Mouse (Mus musculus) forebrain, embryonic 12.5 days (tissue): ENCODE measurements around the gene Tnfsf14. TPM values are rescaled to one million over a fixed set of nuclear protein-coding genes. Genes with fewer than 3 reads are reported as not detected.

Experiments used
- ATAC-seq: fragments of 200-750 bp; cut with Nextera tagmentation; 2 replicates; pipeline ENCODE4 v1.8.0; 2017; ENCODE audit warnings: moderate TSS enrichment; ENCODE audit not compliant: low FRiP score
- H3K27ac ChIP-seq: fragments of 300-500 bp; sonication (generic); 2 replicates; pipeline ENCODE4 v1.5.1; 2016; ENCODE audit warnings: mild to moderate bottlenecking
- H3K27me3 ChIP-seq: fragments of 300-500 bp; sonication (generic); 2 replicates; pipeline ENCODE4 v1.6.1; 2016; ENCODE audit warnings: mild to moderate bottlenecking
- H3K36me3 ChIP-seq: fragments of 300-500 bp; sonication (generic); replicated peaks from 2 replicates; pipeline ENCODE4 v1.6.1; 2016; ENCODE audit warnings: mild to moderate bottlenecking
- H3K4me1 ChIP-seq: fragments of 300-500 bp; sonication (generic); 2 replicates; pipeline ENCODE4 v1.6.1; 2016
- H3K4me2 ChIP-seq: fragments of 300-500 bp; sonication (generic); 2 replicates; pipeline ENCODE4 v1.6.1; 2016; ENCODE audit warnings: mild to moderate bottlenecking, moderate library complexity
- H3K4me3 ChIP-seq: fragments of 300-500 bp; sonication (generic); replicated peaks from 2 replicates; pipeline ENCODE4 v1.5.1; 2016; ENCODE audit warnings: mild to moderate bottlenecking
- H3K9ac ChIP-seq: fragments of 300-500 bp; sonication (generic); 2 replicates; pipeline ENCODE4 v1.6.1; 2016; ENCODE audit warnings: mild to moderate bottlenecking
- H3K9me3 ChIP-seq: fragments of 300-500 bp; sonication (generic); 2 replicates; pipeline ENCODE4 v1.6.1; 2016
- WGBS: fragments of 180-500 bp; shearing (Covaris S2); methylation state at CpG from one replicate; pipeline ENCODE4 v1.1.7; 2016; 5-methylcytosine and 5-hydroxymethylcytosine counted together
- polyA plus RNA-seq: library from polyadenylated mRNA; unstranded; fragments of >200 nt; fragmentation: Nextera tagmentation; extraction: Ambion mirVana; gene quantifications from 2 replicates; pipeline ENCODE4 v1.2.1, GENCODE M21; 2016

The Tnfsf14 gene
- polyA plus RNA-seq, result 0.13 TPM in 1 of 2 replicates, not detected in the other

DNA sequence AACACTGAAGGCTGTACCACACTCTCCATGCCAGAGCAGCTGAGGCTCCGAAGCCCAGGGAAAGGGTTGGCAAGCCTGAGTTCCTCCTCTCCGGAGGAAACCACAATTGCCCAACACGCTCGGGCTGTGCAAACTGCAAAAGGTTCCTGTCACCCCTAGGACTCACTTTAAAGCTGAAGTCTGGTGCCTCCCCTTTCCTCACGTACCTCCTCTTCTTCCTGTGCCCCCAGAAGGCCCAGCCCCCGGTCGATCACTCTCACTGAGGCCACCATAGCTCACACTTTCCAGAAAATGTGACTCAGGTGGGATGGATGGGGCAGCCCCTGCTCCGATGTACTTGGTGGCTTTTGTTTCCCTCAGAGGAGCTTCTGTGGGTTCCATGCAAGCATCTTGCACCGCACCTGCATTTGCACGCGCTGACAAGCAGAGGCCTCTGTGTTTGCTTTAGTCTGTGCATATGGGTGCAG is at the start of gene Tnfsf14:
Gene Tnfsf14 (minus strand): TSS at position 137 of the 467 bp plus-strand sequence.
- 83% methylated on average over 11 of the region's 11 CpGs for WGBS
- no peak for ATAC-seq
- Histone ChIP-seq H3K9ac (no peak within 1 kb of the TSS), H3K4me3 (no peak within 1 kb of the TSS), H3K27ac (no peak within 1 kb of the TSS), H3K4me1 (no peaks in the 10 kb centered on the region), H3K4me2 (no peak within 1 kb of the TSS), H3K9me3 (no peaks in the 10 kb centered on the region), H3K36me3 (no peaks in the 10 kb centered on the region), H3K27me3 (no peaks in the 10 kb centered on the region)

- 94% methylated on average over 9 of the region's 9 CpGs for WGBS
- no peak overlapping the region for H3K9ac ChIP-seq
- no peak overlapping the region for H3K27ac ChIP-seq
- H3K4me1 ChIP-seq, result no peaks in the 10 kb centered on the region
- no peaks in the 10 kb centered on the region; the same call in 1 of the 2 replicates for H3K27me3 ChIP-seq
- no peak overlapping the region for H3K4me2 ChIP-seq
- peaks cover 42% of the 10 kb centered on the region for H3K36me3 ChIP-seq
- H3K9me3 ChIP-seq, result no peaks in the 10 kb centered on the region
- H3K4me3 ChIP-seq, result no peak overlapping the region
- no peak for ATAC-seq
Observed at GRCm38 (mm10) chr17:57237181-57237580, 43.2 kb upstream of the Tnfsf14 start.

DNA sequence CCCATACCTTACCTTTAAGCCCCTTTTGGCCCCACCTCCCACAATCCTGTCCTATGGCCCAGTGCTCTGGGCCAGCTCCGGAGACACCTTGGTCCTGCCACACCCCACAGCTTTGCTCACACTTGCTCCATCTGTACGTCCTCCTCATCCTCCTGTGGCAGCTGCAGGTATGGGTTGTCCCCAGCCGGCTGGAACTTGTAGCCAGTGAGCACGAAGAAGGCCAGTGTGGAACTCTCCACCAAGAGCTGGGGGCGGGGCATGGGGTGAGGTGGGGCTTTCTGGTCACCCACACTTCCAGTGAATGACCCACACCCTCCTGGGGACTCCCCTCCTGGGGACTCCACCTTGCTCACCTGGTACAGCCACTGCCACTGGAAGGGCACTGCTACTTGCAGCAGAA is 41.8 kb upstream of the Tnfsf14 start:
- no peak for ATAC-seq
- 86% methylated on average over 5 of the region's 5 CpGs for WGBS

GRCm38 (mm10) chr17:57234254-57234928 is 40.4 kb upstream of the Tnfsf14 start:
- Histone ChIP-seq H3K4me2 (no peak overlapping the region), H3K9ac (no peak overlapping the region)

More for the DNA sequence above, 41.8 kb upstream of the Tnfsf14 start:
- no peak overlapping the region for H3K9ac ChIP-seq
- no peaks in the 10 kb centered on the region for H3K4me1 ChIP-seq
- no peaks in the 10 kb centered on the region; the same call in 1 of the 2 replicates for H3K27me3 ChIP-seq
- no peaks in the 10 kb centered on the region for H3K9me3 ChIP-seq
- H3K27ac ChIP-seq, result no peak overlapping the region
- no peak overlapping the region for H3K4me3 ChIP-seq
- no peak overlapping the region for H3K4me2 ChIP-seq
- peaks cover 34% of the 10 kb centered on the region for H3K36me3 ChIP-seq

DNA sequence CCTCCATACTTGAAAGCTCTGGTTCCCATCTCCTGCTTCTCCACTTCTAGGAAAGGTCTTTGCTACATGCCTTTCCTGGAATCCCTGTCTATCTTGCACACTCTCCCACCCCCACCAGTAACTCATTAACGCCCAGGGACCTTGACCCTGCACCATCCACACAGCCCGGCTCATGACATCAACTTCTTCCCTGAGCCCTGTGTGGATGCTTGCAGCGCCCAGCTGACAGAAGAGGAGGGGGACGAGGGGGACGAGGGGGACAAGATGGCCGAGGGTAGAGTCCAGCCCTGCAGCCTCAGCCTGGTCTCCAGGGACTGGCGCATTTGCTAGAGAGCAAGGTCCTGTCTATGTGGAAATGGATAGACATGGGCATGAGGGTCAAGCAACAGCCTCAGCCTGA is 39.1 kb upstream of the Tnfsf14 start:
- Histone ChIP-seq H3K4me1 (no peaks in the 10 kb centered on the region), H3K27ac (no peak overlapping the region), H3K9ac (no peak overlapping the region), H3K9me3 (no peaks in the 10 kb centered on the region), H3K4me2 (no peak overlapping the region), H3K36me3 (peaks cover 34% of the 10 kb centered on the region), H3K4me3 (no peak overlapping the region), H3K27me3 (no peaks in the 10 kb centered on the region; the same call in 1 of the 2 replicates)
- WGBS, result 56% methylated on average over 6 of the region's 7 CpGs
- ATAC-seq, result no peak

More at GRCm38 (mm10) chr17:57234254-57234928, 40.4 kb upstream of the Tnfsf14 start:
- no peak overlapping the region for H3K4me3 ChIP-seq
- H3K27ac ChIP-seq, result no peak overlapping the region
- no peaks in the 10 kb centered on the region; the same call in 1 of the 2 replicates for H3K27me3 ChIP-seq
- H3K9me3 ChIP-seq, result no peaks in the 10 kb centered on the region
- H3K4me1 ChIP-seq, result no peaks in the 10 kb centered on the region
- ATAC-seq, result no peak
- H3K36me3 ChIP-seq, result peaks cover 34% of the 10 kb centered on the region
- WGBS, result 83% methylated on average over 12 of the region's 12 CpGs

DNA sequence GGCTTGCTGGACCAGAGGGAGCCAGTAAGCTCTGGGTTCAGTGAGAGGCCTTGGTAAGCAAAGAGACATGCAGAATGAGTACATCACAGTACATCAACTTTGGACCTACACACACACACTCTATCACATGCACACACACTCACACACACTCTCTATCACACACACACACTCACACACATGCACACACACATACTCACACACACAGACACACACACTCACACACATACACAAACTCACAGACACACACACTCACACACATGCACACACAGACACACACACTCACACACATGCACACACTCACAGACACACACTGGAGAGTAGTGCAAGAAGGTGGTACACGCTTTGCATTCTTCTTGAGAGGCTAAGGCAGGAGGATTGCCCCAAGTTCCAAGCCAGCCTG is 38.2 kb upstream of the Tnfsf14 start:
- no peak overlapping the region for H3K4me3 ChIP-seq
- H3K36me3 ChIP-seq, result peaks cover 26% of the 10 kb centered on the region
- no peaks in the 10 kb centered on the region for H3K4me1 ChIP-seq
- no peaks in the 10 kb centered on the region; the same call in 1 of the 2 replicates for H3K27me3 ChIP-seq
- WGBS, result 86% methylated on average over 1 of the region's 1 CpGs
- H3K4me2 ChIP-seq, result no peak overlapping the region
- no peak overlapping the region for H3K27ac ChIP-seq
- no peak for ATAC-seq
- H3K9ac ChIP-seq, result no peak overlapping the region
- no peaks in the 10 kb centered on the region for H3K9me3 ChIP-seq

DNA sequence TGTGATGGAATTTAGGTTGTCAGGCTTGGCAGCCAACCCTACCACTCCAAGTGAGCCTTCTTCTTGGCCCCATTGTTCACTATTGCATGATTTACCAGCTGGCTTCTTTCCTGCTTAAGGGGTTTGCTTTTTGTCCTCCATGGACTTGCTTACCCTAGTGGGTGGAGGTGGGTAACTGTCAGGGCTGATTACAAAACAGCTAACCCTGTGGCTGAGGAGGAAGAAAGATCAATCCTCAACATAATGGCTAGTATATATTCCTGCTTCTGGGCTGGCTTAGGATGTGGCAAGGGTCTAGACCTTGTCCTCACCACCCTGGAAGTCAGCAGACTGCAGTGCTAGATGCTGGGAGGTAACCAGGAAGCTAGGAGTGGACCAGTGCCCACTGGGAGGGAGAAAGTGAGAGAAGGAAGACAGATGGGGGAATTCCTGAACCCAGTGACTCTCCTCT is 37.4 kb upstream of the Tnfsf14 start:
- no peak for ATAC-seq
- H3K4me2 ChIP-seq, result no peak overlapping the region
- no peaks in the 10 kb centered on the region for H3K9me3 ChIP-seq
- no peak overlapping the region for H3K4me3 ChIP-seq
- H3K9ac ChIP-seq, result no peak overlapping the region
- H3K36me3 ChIP-seq, result peaks cover 19% of the 10 kb centered on the region
- H3K27ac ChIP-seq, result no peak overlapping the region
- no peaks in the 10 kb centered on the region for H3K4me1 ChIP-seq
- no peaks in the 10 kb centered on the region; the same call in 1 of the 2 replicates for H3K27me3 ChIP-seq

DNA sequence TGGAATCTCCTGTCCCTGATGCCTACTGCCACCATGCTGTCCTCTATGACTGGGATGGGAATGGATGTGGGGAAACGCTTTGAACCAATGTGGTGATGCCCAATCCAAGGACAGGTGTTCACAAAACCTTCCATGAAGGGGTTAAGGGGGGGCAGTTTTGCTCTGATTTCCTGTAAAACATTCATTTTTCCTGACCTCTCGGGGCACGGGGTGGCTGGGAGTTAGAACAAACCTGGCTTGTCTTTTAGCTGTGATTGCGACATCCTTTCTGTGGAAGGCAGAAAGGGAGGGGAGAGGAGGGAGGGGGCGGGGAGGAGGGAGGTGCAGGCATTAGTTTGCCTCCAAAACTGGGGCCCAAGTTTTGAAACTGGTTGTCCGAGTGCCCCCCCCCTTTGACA is 36.8 kb upstream of the Tnfsf14 start:
- H3K27me3 ChIP-seq, result no peaks in the 10 kb centered on the region; the same call in 1 of the 2 replicates
- H3K4me1 ChIP-seq, result no peaks in the 10 kb centered on the region
- H3K9me3 ChIP-seq, result no peaks in the 10 kb centered on the region
- H3K4me2 ChIP-seq, result no peak overlapping the region
- H3K27ac ChIP-seq, result no peak overlapping the region
- no peak for ATAC-seq
- no peak overlapping the region for H3K4me3 ChIP-seq
- 75% methylated on average over 6 of the region's 6 CpGs for WGBS
- no peak overlapping the region for H3K9ac ChIP-seq
- peaks cover 12% of the 10 kb centered on the region for H3K36me3 ChIP-seq

DNA sequence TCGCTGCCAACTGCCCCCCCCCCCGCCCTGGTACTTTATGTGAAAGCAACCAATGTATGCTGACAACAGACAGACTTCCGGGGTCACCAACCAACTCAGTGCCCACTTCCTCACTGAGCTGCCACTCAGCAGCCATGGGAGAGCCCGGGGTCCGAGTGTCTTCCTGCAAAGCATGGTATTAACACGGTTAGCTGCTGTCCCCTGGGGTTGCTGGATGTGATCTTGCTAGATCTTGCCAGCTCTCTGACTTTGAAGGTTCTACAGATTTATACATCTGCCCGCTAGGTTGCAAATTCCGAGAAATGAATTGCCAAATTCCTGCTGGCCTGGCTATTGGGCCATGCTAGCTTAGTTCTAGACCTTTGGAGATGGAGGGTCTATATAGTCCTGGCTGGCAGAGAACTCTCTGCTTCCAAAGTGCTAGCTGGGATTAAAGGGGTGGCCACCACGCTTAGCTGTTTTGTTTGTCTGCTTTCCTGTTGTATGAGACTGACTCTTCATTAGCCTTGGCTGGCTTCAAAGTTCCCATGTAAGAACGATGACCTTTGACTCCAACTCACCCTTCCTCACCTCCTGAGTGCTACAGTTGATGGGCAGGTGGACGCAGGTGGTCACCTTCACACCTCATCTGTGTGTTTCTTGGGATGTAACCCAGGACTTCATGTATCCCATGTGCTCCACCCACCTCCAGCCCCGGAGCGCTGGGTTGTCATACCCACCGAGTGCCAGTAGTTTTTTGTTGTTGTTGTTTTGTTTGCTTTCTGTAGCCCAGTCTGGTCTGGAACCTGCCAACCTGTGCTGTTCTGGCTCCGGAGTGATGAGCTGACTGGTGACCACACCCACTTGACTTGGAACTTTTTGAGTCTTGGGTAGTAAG is 36.1 kb upstream of the Tnfsf14 start:
- H3K36me3 ChIP-seq, result peaks cover 9% of the 10 kb centered on the region; the same call in 1 of the 2 replicates
- H3K9me3 ChIP-seq, result no peaks in the 10 kb centered on the region
- H3K27me3 ChIP-seq, result no peaks in the 10 kb centered on the region; the same call in 1 of the 2 replicates
- H3K4me3 ChIP-seq, result no peak overlapping the region
- no peak for ATAC-seq
- no peak overlapping the region for H3K9ac ChIP-seq
- 82% methylated on average over 15 of the region's 15 CpGs for WGBS
- no peak overlapping the region for H3K27ac ChIP-seq
- no peaks in the 10 kb centered on the region for H3K4me1 ChIP-seq
- no peak overlapping the region for H3K4me2 ChIP-seq

- no peak overlapping the region for H3K4me3 ChIP-seq
- H3K4me2 ChIP-seq, result no peak overlapping the region
- no peaks in the 10 kb centered on the region for H3K4me1 ChIP-seq
- H3K27ac ChIP-seq, result no peak overlapping the region
- H3K36me3 ChIP-seq, result no peaks in the 10 kb centered on the region
- no peak overlapping the region for H3K9ac ChIP-seq
- no peaks in the 10 kb centered on the region for H3K9me3 ChIP-seq
- H3K27me3 ChIP-seq, result peaks cover 6% of the 10 kb centered on the region; the same call in 1 of the 2 replicates
- ATAC-seq, result no peak
- WGBS, result 93% methylated on average over 3 of the region's 3 CpGs
Observed at GRCm38 (mm10) chr17:57228873-57229272, 34.9 kb upstream of the Tnfsf14 start.

- H3K9me3 ChIP-seq, result no peaks in the 10 kb centered on the region
- peaks cover 9% of the 10 kb centered on the region for H3K27me3 ChIP-seq
- no peak within 1 kb of the TSS for H3K27ac ChIP-seq
- no peak within 1 kb of the TSS for H3K4me2 ChIP-seq
- 84% methylated on average over 3 of the region's 3 CpGs for WGBS
- H3K4me1 ChIP-seq, result no peaks in the 10 kb centered on the region
- H3K4me3 ChIP-seq, result no peak within 1 kb of the TSS
- no peaks in the 10 kb centered on the region for H3K36me3 ChIP-seq
- ATAC-seq, result no peak
- no peak within 1 kb of the TSS for H3K9ac ChIP-seq
Observed at GRCm38 (mm10) chr17:57228014-57228413, 34.0 kb upstream of the Tnfsf14 start, which contains the start of gene C3. Gene C3, minus strand, starts transcription at chr17:57228136.

DNA sequence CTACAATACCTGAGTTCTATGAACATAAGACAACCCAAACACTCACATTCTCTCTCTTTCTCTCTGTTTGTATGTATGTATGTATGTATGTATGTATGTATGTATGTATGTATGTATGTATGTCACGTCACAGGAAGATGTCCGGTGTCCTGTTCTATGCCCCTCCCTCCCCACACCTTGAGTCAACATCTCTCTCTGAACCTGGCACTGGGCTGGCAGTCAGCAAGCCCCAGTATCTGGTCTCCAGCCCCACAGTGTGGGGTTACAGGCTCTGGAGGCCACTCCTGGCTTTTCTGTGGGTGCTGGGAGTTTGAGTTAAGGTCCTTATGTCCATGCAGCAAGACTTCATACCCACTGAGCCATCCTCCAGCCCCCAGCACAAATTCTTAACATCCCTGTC is 33.5 kb upstream of the Tnfsf14 start:
- H3K27ac ChIP-seq, result no peak overlapping the region
- WGBS, result 95% methylated on average over 2 of the region's 2 CpGs
- peaks cover 13% of the 10 kb centered on the region for H3K27me3 ChIP-seq
- no peaks in the 10 kb centered on the region for H3K36me3 ChIP-seq
- H3K4me3 ChIP-seq, result no peak overlapping the region
- H3K9ac ChIP-seq, result no peak overlapping the region
- no peaks in the 10 kb centered on the region for H3K4me1 ChIP-seq
- ATAC-seq, result no peak
- H3K9me3 ChIP-seq, result no peaks in the 10 kb centered on the region
- H3K4me2 ChIP-seq, result no peak overlapping the region
